Mouse (Mus musculus) liver, embryonic 14.5 days (tissue): Measurements from ENCODE around the gene Gm10401. TPM values are rescaled to one million over a fixed set of nuclear protein-coding genes. Genes with fewer than 3 reads are reported as not detected.

Experiments used
- ATAC-seq: fragments of 200-750 bp; cut with Nextera tagmentation; 2 replicates; pipeline ENCODE4 v1.8.0; 2017; ENCODE audit warnings: moderate number of reproducible peaks, mild to moderate bottlenecking, moderate library complexity; ENCODE audit not compliant: insufficient read depth
- DNase-seq, 3 experiments: peaks; one replicate each; pipeline ENCODE4 v3.0.0-alpha.2; 2012 to 2013; ENCODE audit warnings: low read depth in 3 of 3, low spot score in 3 of 3
- H3K27ac ChIP-seq: fragments of 300-500 bp; sonication (generic); 2 replicates; pipeline ENCODE4 v1.5.1; 2014; ENCODE audit warnings: moderate library complexity, mild to moderate bottlenecking, control low read depth, inconsistent platforms
- H3K27me3 ChIP-seq: fragments of 300-500 bp; sonication (generic); 2 replicates; pipeline ENCODE4 v1.6.1; 2014; ENCODE audit warnings: mild to moderate bottlenecking, low read length, moderate library complexity; ENCODE audit not compliant: control insufficient read depth, insufficient read depth
- H3K36me3 ChIP-seq: fragments of 300-500 bp; sonication (generic); replicated peaks from 2 replicates; pipeline ENCODE4 v1.6.1; 2014; ENCODE audit warnings: low read depth; ENCODE audit not compliant: control insufficient read depth, insufficient read depth
- H3K4me1 ChIP-seq, 2 experiments: fragments of 200-500 bp in 1 of 2; fragments of 300-500 bp in 1 of 2; sonication (generic) in 1 of 2; replicated peaks; 2 replicates each; pipeline ENCODE4 v1.6.1; 2012 to 2014; ENCODE audit warnings: antibody characterized with exemption in 1 of 2, inconsistent platforms in 1 of 2, low read length in 1 of 2; ENCODE audit not compliant: control insufficient read depth in 2 of 2, insufficient read depth in 2 of 2
- H3K4me2 ChIP-seq: fragments of 300-500 bp; sonication (generic); 2 replicates; pipeline ENCODE4 v1.6.1; 2014; ENCODE audit warnings: low read depth, mild to moderate bottlenecking, control low read depth, moderate library complexity
- H3K4me3 ChIP-seq, 2 experiments: fragments of 200-500 bp in 1 of 2; fragments of 300-500 bp in 1 of 2; sonication (generic) in 1 of 2; 2 replicates each; pipeline ENCODE4 v1.5.1; 2012 to 2014; ENCODE audit warnings: low read depth in 2 of 2, low read length in 2 of 2, mild to moderate bottlenecking in 2 of 2, control low read depth in 1 of 2, inconsistent platforms in 1 of 2, moderate library complexity in 1 of 2; ENCODE audit not compliant: insufficient read depth in 1 of 2
- H3K9ac ChIP-seq: fragments of 300-500 bp; sonication (generic); replicated peaks from 2 replicates; pipeline ENCODE4 v1.6.1; 2014; ENCODE audit warnings: mild to moderate bottlenecking, control low read depth, moderate library complexity
- H3K9me3 ChIP-seq: fragments of 300-500 bp; sonication (generic); 2 replicates; pipeline ENCODE4 v1.6.1; 2016; ENCODE audit warnings: low read length, mixed read lengths; ENCODE audit not compliant: control insufficient read depth
- CTCF ChIP-seq: IDR thresholded peaks from 2 replicates; pipeline ENCODE4 v1.5.1; 2016; ENCODE audit warnings: antibody characterized with exemption, low read depth, control low read depth
- EP300 ChIP-seq: IDR thresholded peaks from 2 replicates; pipeline ENCODE4 v1.6.1; 2016; ENCODE audit warnings: antibody characterized with exemption, low read depth
- WGBS: fragments of 180-500 bp; shearing (Covaris S2); extraction: QIAGEN DNeasy Blood & Tissue Kit; methylation state at CpG from one replicate; pipeline ENCODE4 v1.1.7; 2014; ENCODE audit not compliant: insufficient replicate concordance; 5-methylcytosine and 5-hydroxymethylcytosine counted together
- polyA plus RNA-seq, 2 experiments: library from polyadenylated mRNA; depleted of rRNA in 1 of 2; stranded (reverse) in 1 of 2; unstranded in 1 of 2; fragments of >200 nt; fragmentation: Nextera tagmentation in 1 of 2; extraction: Ambion mirVana in 1 of 2; gene quantifications; 2 replicates each; pipeline versions ENCODE4 v1.2.1 to v1.2.3; 2012 to 2014

Gene Gm10401
- polyA plus RNA-seq, 2 experiments, result 0.07 to 14.0 TPM

DNA sequence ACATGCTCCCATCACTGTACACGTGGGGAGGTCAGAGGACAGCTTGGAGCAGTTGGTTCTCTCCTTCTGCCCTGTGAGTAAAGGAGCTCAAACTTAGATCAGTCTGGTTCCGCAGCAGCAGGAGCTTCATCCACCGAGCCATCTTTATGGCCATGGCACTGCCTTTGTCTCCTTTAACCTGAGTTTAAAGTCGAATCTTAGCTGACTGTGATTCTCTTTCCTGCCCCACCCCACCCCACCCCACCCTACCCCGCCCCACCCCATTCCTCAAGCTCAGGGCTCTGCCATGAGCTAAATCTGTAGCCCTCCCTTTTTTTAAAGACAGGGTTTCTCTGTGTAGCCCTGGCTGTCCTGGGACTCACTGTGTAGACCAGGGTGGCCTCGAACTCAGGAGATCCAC is 48.4 kb downstream of the Gm10401 start:
- no peaks in the 10 kb centered on the region for H3K9me3 ChIP-seq
- H3K4me1 ChIP-seq, result peaks cover 33 to 51% of the 10 kb centered on the region in 2 experiments
- H3K4me3 ChIP-seq, result no peak overlapping the region
- DNase-seq, result no peak
- H3K27me3 ChIP-seq, result no peaks in the 10 kb centered on the region
- no peak overlapping the region for H3K9ac ChIP-seq
- H3K4me2 ChIP-seq, result no peak overlapping the region
- ATAC-seq, result no peak
- WGBS, result 61% methylated on average over 6 of the region's 6 CpGs
- no peaks in the 10 kb centered on the region; the same call in 1 of the 2 replicates for H3K36me3 ChIP-seq
- no peak overlapping the region for H3K27ac ChIP-seq
- TF ChIP-seq EP300, result no peak
- no peak for TF ChIP-seq CTCF

Other genes starting within 250 kb of the Gm10401 start
- not detected in 2 replicates for gene 4930519G04Rik, start 244.6 kb downstream of the Gm10401 start, polyA plus RNA-seq (2012; rRNA removed)
- not detected in 2 replicates for gene 4930519G04Rik, start 244.6 kb downstream of the Gm10401 start, polyA plus RNA-seq (2014; fragmentation: Nextera tagmentation; extraction: Ambion mirVana)
- gene Gm9936, start 239.6 kb downstream of the Gm10401 start, polyA plus RNA-seq (2012; rRNA removed), result not detected in 2 replicates
- not detected in 2 replicates for gene Gm9936, start 239.6 kb downstream of the Gm10401 start, polyA plus RNA-seq (2014; fragmentation: Nextera tagmentation; extraction: Ambion mirVana)
- 1.3 TPM in 2 replicates for gene Oasl2, start 201.4 kb downstream of the Gm10401 start, polyA plus RNA-seq (2012; rRNA removed)
- gene Oasl2, start 201.4 kb downstream of the Gm10401 start, polyA plus RNA-seq (2014; fragmentation: Nextera tagmentation; extraction: Ambion mirVana), result 2.0 and 2.1 TPM in 2 replicates
- 0.44 and 0.50 TPM in 2 replicates for gene Oasl1, start 175.1 kb downstream of the Gm10401 start, polyA plus RNA-seq (2012; rRNA removed)
- 0.23 and 0.32 TPM in 2 replicates for gene Oasl1, start 175.1 kb downstream of the Gm10401 start, polyA plus RNA-seq (2014; fragmentation: Nextera tagmentation; extraction: Ambion mirVana)
- gene 2210016L21Rik, start 156.1 kb downstream of the Gm10401 start, polyA plus RNA-seq (2012; rRNA removed), result 5.6 and 8.1 TPM in 2 replicates
- gene 2210016L21Rik, start 156.1 kb downstream of the Gm10401 start, polyA plus RNA-seq (2014; fragmentation: Nextera tagmentation; extraction: Ambion mirVana), result 11.3 and 12.3 TPM in 2 replicates
- gene Hnf1a, start 127.2 kb downstream of the Gm10401 start, polyA plus RNA-seq (2012; rRNA removed), result 1.2 and 1.6 TPM in 2 replicates
- 0.86 and 1.5 TPM in 2 replicates for gene Hnf1a, start 127.2 kb downstream of the Gm10401 start, polyA plus RNA-seq (2014; fragmentation: Nextera tagmentation; extraction: Ambion mirVana)
- 17.2 and 17.6 TPM in 2 replicates for gene Sppl3, start 87.2 kb downstream of the Gm10401 start, polyA plus RNA-seq (2012; rRNA removed)
- 5.4 and 7.0 TPM in 2 replicates for gene Sppl3, start 87.2 kb downstream of the Gm10401 start, polyA plus RNA-seq (2014; fragmentation: Nextera tagmentation; extraction: Ambion mirVana)
- gene Acads, start 21.1 kb upstream of the Gm10401 start, polyA plus RNA-seq (2012; rRNA removed), result 26.0 and 26.4 TPM in 2 replicates
- gene Acads, start 21.1 kb upstream of the Gm10401 start, polyA plus RNA-seq (2014; fragmentation: Nextera tagmentation; extraction: Ambion mirVana), result 21.2 and 22.9 TPM in 2 replicates
- gene Unc119b, start 36.7 kb upstream of the Gm10401 start, polyA plus RNA-seq (2012; rRNA removed), result 6.2 and 6.3 TPM in 2 replicates
- gene Unc119b, start 36.7 kb upstream of the Gm10401 start, polyA plus RNA-seq (2014; fragmentation: Nextera tagmentation; extraction: Ambion mirVana), result 5.6 and 7.5 TPM in 2 replicates
- gene Mlec, start 59.9 kb upstream of the Gm10401 start, polyA plus RNA-seq (2012; rRNA removed), result 22.3 and 34.1 TPM in 2 replicates
- 13.9 and 16.1 TPM in 2 replicates for gene Mlec, start 59.9 kb upstream of the Gm10401 start, polyA plus RNA-seq (2014; fragmentation: Nextera tagmentation; extraction: Ambion mirVana)
- gene Cabp1, start 96.1 kb upstream of the Gm10401 start, polyA plus RNA-seq (2012; rRNA removed), result 0.13 and 0.26 TPM in 2 replicates
- gene Cabp1, start 96.1 kb upstream of the Gm10401 start, polyA plus RNA-seq (2014; fragmentation: Nextera tagmentation; extraction: Ambion mirVana), result 0.14 TPM in 1 of 2 replicates, not detected in the other
- 45.0 and 55.2 TPM in 2 replicates for gene Pop5, start 137.5 kb upstream of the Gm10401 start, polyA plus RNA-seq (2012; rRNA removed)
- 95.5 and 106 TPM in 2 replicates for gene Pop5, start 137.5 kb upstream of the Gm10401 start, polyA plus RNA-seq (2014; fragmentation: Nextera tagmentation; extraction: Ambion mirVana)
- gene Rnf10, start 174.6 kb upstream of the Gm10401 start, polyA plus RNA-seq (2012; rRNA removed), result 84.1 and 97.0 TPM in 2 replicates
- 60.2 and 68.3 TPM in 2 replicates for gene Rnf10, start 174.6 kb upstream of the Gm10401 start, polyA plus RNA-seq (2014; fragmentation: Nextera tagmentation; extraction: Ambion mirVana)
- gene Coq5, start 181.4 kb upstream of the Gm10401 start, polyA plus RNA-seq (2012; rRNA removed), result 8.2 and 10.3 TPM in 2 replicates
- 28.4 and 28.7 TPM in 2 replicates for gene Coq5, start 181.4 kb upstream of the Gm10401 start, polyA plus RNA-seq (2014; fragmentation: Nextera tagmentation; extraction: Ambion mirVana)
- gene Dynll1, start 202.7 kb upstream of the Gm10401 start, polyA plus RNA-seq (2012; rRNA removed), result 63.0 and 152 TPM in 2 replicates
- 636 and 642 TPM in 2 replicates for gene Dynll1, start 202.7 kb upstream of the Gm10401 start, polyA plus RNA-seq (2014; fragmentation: Nextera tagmentation; extraction: Ambion mirVana)
- gene Srsf9, start 228.9 kb upstream of the Gm10401 start, polyA plus RNA-seq (2012; rRNA removed), result 31.8 and 46.2 TPM in 2 replicates
- 81.6 and 93.6 TPM in 2 replicates for gene Srsf9, start 228.9 kb upstream of the Gm10401 start, polyA plus RNA-seq (2014; fragmentation: Nextera tagmentation; extraction: Ambion mirVana)
- 11.6 and 12.5 TPM in 2 replicates for gene Gatc, start 242.9 kb upstream of the Gm10401 start, polyA plus RNA-seq (2012; rRNA removed)
- 13.6 and 15.4 TPM in 2 replicates for gene Gatc, start 242.9 kb upstream of the Gm10401 start, polyA plus RNA-seq (2014; fragmentation: Nextera tagmentation; extraction: Ambion mirVana)
- gene Triap1, start 242.9 kb upstream of the Gm10401 start, polyA plus RNA-seq (2012; rRNA removed), result 11.0 and 15.4 TPM in 2 replicates
- 28.9 and 30.8 TPM in 2 replicates for gene Triap1, start 242.9 kb upstream of the Gm10401 start, polyA plus RNA-seq (2014; fragmentation: Nextera tagmentation; extraction: Ambion mirVana)